Mouse (Mus musculus) heart, adult 2 months (tissue): ENCODE measurements around the gene Tmub1.

Experiments used
- CTCF ChIP-seq: fragments of 200-600 bp; IDR thresholded peaks from 2 replicates; pipeline ENCODE4 v1.8.1; 2022; ENCODE audit warnings: antibody characterized with exemption, mild to moderate bottlenecking, moderate library complexity
- EP300 ChIP-seq: fragments of 200-500 bp; IDR thresholded peaks from 2 replicates; pipeline ENCODE4 v1.6.1; 2011; ENCODE audit warnings: low read depth, low read length, control low read depth; ENCODE audit not compliant: insufficient read depth
- POLR2A ChIP-seq: fragments of 200-500 bp; IDR thresholded peaks from 2 replicates; pipeline ENCODE4 v1.6.1; 2011; ENCODE audit warnings: mild to moderate bottlenecking, low read depth, low read length, control low read depth; ENCODE audit not compliant: insufficient read depth

GRCm38 (mm10) chr5:24472884-24473619, 25.4 kb upstream of the Tmub1 start:
- TF ChIP-seq EP300 = no peak
- no peak for TF ChIP-seq CTCF
- TF ChIP-seq POLR2A = no peak
